25 mouse cellular contexts compared by ENCODE assay signal in genomic region chr10:117658522-117659429, GRCm38 (mm10). TPM values are rescaled to one million over a fixed set of nuclear protein-coding genes. Genes with fewer than 3 reads are reported as not detected.
DNase-seq lines count a peak whose midpoint lies in the region; ATAC-seq lines count a peak whose summit lies in the region.
"Had no signal": no experiment of that assay in that cellular context is flagged by ENCODE, and none has a peak within 500 bp of the region (broad histone marks: within the 10 kb centered on the region; RNA-seq: fewer than 3 reads in every experiment).

No protein-coding gene starts in this region.

- H3K4me3 ChIP-seq in limb, embryonic 12.5 days (replicated peaks): no peak overlapping the region
- H3K4me3 ChIP-seq in limb, embryonic 10.5 days: no peak overlapping the region
- no peak overlapping the region for H3K4me3 ChIP-seq in forebrain, embryonic 13.5 days
- H3K4me3 ChIP-seq: embryonic facial prominence, embryonic 15.5 days; forebrain, embryonic 12.5 days; heart, adult 2 months; heart, embryonic 10.5 days; heart, embryonic 13.5 days; hindbrain, embryonic 13.5 days; intestine, embryonic 15.5 days had no signal

- H3K9ac ChIP-seq in limb, embryonic 12.5 days (replicated peaks): no peak overlapping the region
- H3K9ac ChIP-seq in forebrain, embryonic 13.5 days: no peak overlapping the region
- H3K9ac ChIP-seq: embryonic facial prominence, embryonic 15.5 days; forebrain, embryonic 12.5 days; heart, embryonic 13.5 days; hindbrain, embryonic 13.5 days; intestine, embryonic 15.5 days had no signal

- no peak for ATAC-seq in limb, embryonic 12.5 days (ENCODE audit: insufficient number of reproducible peaks, insufficient read depth, low FRiP score, low TSS enrichment, low read depth)
- ATAC-seq in forebrain, embryonic 13.5 days: no peak
- ATAC-seq: forebrain, embryonic 16.5 days; hindbrain, embryonic 16.5 days; intestine, embryonic 15.5 days had no signal

- no peak for DNase-seq in limb, embryonic 10.5 days (ENCODE audit: low spot score)
- DNase-seq in adipocyte (ENCODE audit: low spot score): peak; percentile 94
- peak; percentile 64 for DNase-seq in gonadal fat pad, adult 2 months (ENCODE audit: low read depth)
- DNase-seq in cerebellum, postnatal 25 days: no peak
- DNase-seq: adrenal gland, postnatal 10 days; adrenal gland, postnatal 36 days; cerebellum, adult 18-20 months; cerebellum, adult 9-10 months; cerebellum, postnatal 14 days; gastrocnemius, postnatal 25 days; heart, postnatal 14 days; heart, postnatal 4 days; kidney, adult 11 months; kidney, adult 8-10 months had no signal

- no peaks in the 10 kb centered on the region for H3K9me3 ChIP-seq in limb, embryonic 12.5 days
- H3K9me3 ChIP-seq in limb, embryonic 10.5 days (replicated peaks): no peaks in the 10 kb centered on the region
- H3K9me3 ChIP-seq in forebrain, embryonic 13.5 days (replicated peaks): no peaks in the 10 kb centered on the region
- H3K9me3 ChIP-seq: embryonic facial prominence, embryonic 15.5 days; forebrain, embryonic 12.5 days; heart, embryonic 10.5 days; heart, embryonic 13.5 days; hindbrain, embryonic 13.5 days; intestine, embryonic 15.5 days had no signal

- H3K36me3 ChIP-seq in limb, embryonic 12.5 days: no peaks in the 10 kb centered on the region
- H3K36me3 ChIP-seq in limb, embryonic 10.5 days: no peaks in the 10 kb centered on the region; the same call in 1 of the 2 replicates
- H3K36me3 ChIP-seq in forebrain, embryonic 13.5 days (ENCODE audit: poor library complexity, severe bottlenecking): no peaks in the 10 kb centered on the region
- H3K36me3 ChIP-seq: embryonic facial prominence, embryonic 15.5 days; forebrain, embryonic 12.5 days; heart, embryonic 10.5 days; heart, embryonic 13.5 days; hindbrain, embryonic 13.5 days; intestine, embryonic 15.5 days had no signal

- 0 out of 2 replicates have a peak overlapping the region, but pooled peaks have one; percentile 73 for H3K27ac ChIP-seq in limb, embryonic 12.5 days
- no peak overlapping the region for H3K27ac ChIP-seq in limb, embryonic 10.5 days
- no peak overlapping the region for H3K27ac ChIP-seq in forebrain, embryonic 13.5 days
- H3K27ac ChIP-seq: forebrain, embryonic 12.5 days; heart, embryonic 10.5 days; heart, embryonic 13.5 days; hindbrain, embryonic 13.5 days; intestine, embryonic 15.5 days had no signal

- no peak overlapping the region for H3K4me2 ChIP-seq in limb, embryonic 12.5 days
- no peak overlapping the region for H3K4me2 ChIP-seq in forebrain, embryonic 13.5 days
- H3K4me2 ChIP-seq: embryonic facial prominence, embryonic 15.5 days; forebrain, embryonic 12.5 days; heart, embryonic 13.5 days; hindbrain, embryonic 13.5 days; intestine, embryonic 15.5 days had no signal

- H3K4me1 ChIP-seq in limb, embryonic 12.5 days (replicated peaks): peaks cover 29% of the 10 kb centered on the region
- peaks cover 28% of the 10 kb centered on the region for H3K4me1 ChIP-seq in limb, embryonic 10.5 days
- H3K4me1 ChIP-seq in forebrain, embryonic 13.5 days: no peaks in the 10 kb centered on the region
- H3K4me1 ChIP-seq: heart, embryonic 13.5 days; intestine, embryonic 15.5 days had no signal

- no peaks in the 10 kb centered on the region for H3K27me3 ChIP-seq in limb, embryonic 12.5 days
- no peaks in the 10 kb centered on the region for H3K27me3 ChIP-seq in limb, embryonic 10.5 days (ENCODE audit: low read depth, poor library complexity, severe bottlenecking)
- no peaks in the 10 kb centered on the region for H3K27me3 ChIP-seq in forebrain, embryonic 13.5 days
- H3K27me3 ChIP-seq: embryonic facial prominence, embryonic 15.5 days; forebrain, embryonic 12.5 days; heart, embryonic 13.5 days; hindbrain, embryonic 13.5 days; intestine, embryonic 15.5 days had no signal

- 90% methylated on average over 14 of the region's 14 CpGs for WGBS in limb, embryonic 12.5 days
- WGBS in limb, embryonic 10.5 days: 94% methylated on average over 14 of the region's 14 CpGs
- 94% methylated on average over 14 of the region's 14 CpGs for WGBS in forebrain, embryonic 13.5 days

RNA-seq across cellular contexts. Expression of gene Cpm, which starts 29.5 kb away (rescaled TPM):
- 30.0 and 35.3 TPM in 2 replicates for polyA plus RNA-seq in limb, embryonic 12.5 days (2016; fragmentation: Nextera tagmentation; extraction: Ambion mirVana)
- 22.5 and 31.5 TPM in 2 replicates for polyA plus RNA-seq in limb, embryonic 10.5 days (2016; fragmentation: Nextera tagmentation; extraction: Ambion mirVana)
- 8.0 and 13.7 TPM in 2 replicates for polyA plus RNA-seq in gonadal fat pad, adult 2 months (2012; rRNA removed)
- 4.3 and 4.7 TPM in 2 replicates for polyA plus RNA-seq in forebrain, embryonic 13.5 days (2015; fragmentation: Nextera tagmentation; extraction: Ambion mirVana)

RNA-seq across cellular contexts. Expression of gene Mdm2, which starts 51.8 kb away (rescaled TPM):
- polyA plus RNA-seq in limb, embryonic 12.5 days (2016; fragmentation: Nextera tagmentation; extraction: Ambion mirVana): 57.9 and 59.7 TPM in 2 replicates
- 56.3 and 62.4 TPM in 2 replicates for polyA plus RNA-seq in limb, embryonic 10.5 days (2016; fragmentation: Nextera tagmentation; extraction: Ambion mirVana)
- polyA plus RNA-seq in gonadal fat pad, adult 2 months (2012; rRNA removed): 23.3 and 31.6 TPM in 2 replicates
- 59.3 and 61.8 TPM in 2 replicates for polyA plus RNA-seq in forebrain, embryonic 13.5 days (2015; fragmentation: Nextera tagmentation; extraction: Ambion mirVana)

Comparison
In these comparisons a context has a peak if more than half of its experiments do, and no peak if none do; other contexts are left out.
1. DNase-seq: peak in adipocyte (single experiment) and gonadal fat pad, adult 2 months (single experiment); none in limb, embryonic 10.5 days (single experiment) and cerebellum, postnatal 25 days (0 of 2).